Mouse (Mus musculus) limb, embryonic 13.5 days (tissue): ENCODE data around the gene Sap30bp. TPM values are rescaled to one million over a fixed set of nuclear protein-coding genes. Genes with fewer than 3 reads are reported as not detected.
A peak's percentile ranks its signal among the peaks of the same experiment; 100 is the strongest.

ENCODE experiments used
- ATAC-seq: fragments of 200-750 bp; cut with Nextera tagmentation; 2 replicates; pipeline ENCODE4 v1.8.0; 2017; ENCODE audit warnings: low read depth, moderate number of reproducible peaks, moderate TSS enrichment; ENCODE audit not compliant: low FRiP score
- H3K27ac ChIP-seq: fragments of 300-500 bp; sonication (generic); 2 replicates; pipeline ENCODE4 v1.5.1; 2015; ENCODE audit warnings: inconsistent platforms, mild to moderate bottlenecking, moderate library complexity
- H3K27me3 ChIP-seq: fragments of 300-500 bp; sonication (generic); 2 replicates; pipeline ENCODE4 v1.6.1; 2015; ENCODE audit warnings: mild to moderate bottlenecking, inconsistent platforms
- H3K36me3 ChIP-seq: fragments of 300-500 bp; sonication (generic); 2 replicates; pipeline ENCODE4 v1.6.1; 2015; ENCODE audit warnings: inconsistent platforms, mild to moderate bottlenecking, moderate library complexity
- H3K4me1 ChIP-seq: fragments of 300-500 bp; sonication (generic); 2 replicates; pipeline ENCODE4 v1.6.1; 2015; ENCODE audit warnings: inconsistent platforms
- H3K4me2 ChIP-seq: fragments of 300-500 bp; sonication (generic); replicated peaks from 2 replicates; pipeline ENCODE4 v1.6.1; 2015; ENCODE audit warnings: inconsistent platforms, mild to moderate bottlenecking, moderate library complexity
- H3K4me3 ChIP-seq: fragments of 300-500 bp; sonication (generic); 2 replicates; pipeline ENCODE4 v1.5.1; 2015; ENCODE audit warnings: moderate library complexity, mild to moderate bottlenecking, inconsistent platforms
- H3K9ac ChIP-seq: fragments of 300-500 bp; sonication (generic); 2 replicates; pipeline ENCODE4 v1.6.1; 2015; ENCODE audit warnings: mild to moderate bottlenecking, inconsistent platforms
- H3K9me3 ChIP-seq: fragments of 300-500 bp; sonication (generic); 2 replicates; pipeline ENCODE4 v1.6.1; 2016; ENCODE audit warnings: inconsistent platforms
- WGBS: fragments of 180-500 bp; shearing (Covaris S2); methylation state at CpG from one replicate; pipeline ENCODE4 v1.1.7; 2015; 5-methylcytosine and 5-hydroxymethylcytosine counted together
- polyA plus RNA-seq: library from polyadenylated mRNA; unstranded; fragments of >200 nt; fragmentation: Nextera tagmentation; extraction: Ambion mirVana; gene quantifications from 2 replicates; pipeline ENCODE4 v1.2.1, GENCODE M21; 2015

The Sap30bp gene
- polyA plus RNA-seq, 1 experiment from 2014 or later, result 44.2 TPM

GRCm38 (mm10) chr11:116008832-116009375 is 75.8 kb downstream of the Sap30bp start:
- H3K4me1 ChIP-seq, result peaks cover 44% of the 10 kb centered on the region
- H3K36me3 ChIP-seq, result peaks cover 50% of the 10 kb centered on the region
- H3K27ac ChIP-seq, result no peak overlapping the region
- 60% methylated on average over 13 of the region's 13 CpGs for WGBS
- no peak overlapping the region for H3K4me2 ChIP-seq
- no peaks in the 10 kb centered on the region for H3K27me3 ChIP-seq
- no peaks in the 10 kb centered on the region for H3K9me3 ChIP-seq
- H3K9ac ChIP-seq, result no peak overlapping the region
- no peak overlapping the region for H3K4me3 ChIP-seq
- no peak for ATAC-seq

GRCm38 (mm10) chr11:116009661-116010060 is 76.6 kb downstream of the Sap30bp start:
- WGBS, result 90% methylated on average over 11 of the region's 11 CpGs
- no peak overlapping the region for H3K9ac ChIP-seq
- no peak overlapping the region for H3K4me3 ChIP-seq
- ATAC-seq, result no peak
- peaks cover 40% of the 10 kb centered on the region for H3K4me1 ChIP-seq
- no peak overlapping the region for H3K27ac ChIP-seq
- H3K4me2 ChIP-seq, result no peak overlapping the region
- no peaks in the 10 kb centered on the region for H3K27me3 ChIP-seq
- H3K36me3 ChIP-seq, result peaks cover 50% of the 10 kb centered on the region
- no peaks in the 10 kb centered on the region for H3K9me3 ChIP-seq

GRCm38 (mm10) chr11:116010146-116010545 is 77.1 kb downstream of the Sap30bp start:
- 91% methylated on average over 8 of the region's 8 CpGs for WGBS
- no peak for ATAC-seq
- Histone ChIP-seq H3K27me3 (no peaks in the 10 kb centered on the region), H3K27ac (no peak overlapping the region), H3K4me3 (no peak overlapping the region), H3K36me3 (peaks cover 50% of the 10 kb centered on the region), H3K9me3 (no peaks in the 10 kb centered on the region), H3K4me1 (peaks cover 35% of the 10 kb centered on the region), H3K9ac (no peak overlapping the region), H3K4me2 (no peak overlapping the region)

- WGBS, result 88% methylated on average over 5 of the region's 5 CpGs
- no peak overlapping the region for H3K9ac ChIP-seq
- H3K4me3 ChIP-seq, result no peak overlapping the region
- no peaks in the 10 kb centered on the region for H3K27me3 ChIP-seq
- H3K4me2 ChIP-seq, result peak overlapping the region; percentile 70
- no peaks in the 10 kb centered on the region for H3K9me3 ChIP-seq
- no peak overlapping the region for H3K27ac ChIP-seq
- no peak for ATAC-seq
- H3K4me1 ChIP-seq, result peaks cover 27% of the 10 kb centered on the region
- peaks cover 50% of the 10 kb centered on the region for H3K36me3 ChIP-seq
Observed at GRCm38 (mm10) chr11:116010948-116011347, 77.9 kb downstream of the Sap30bp start.

GRCm38 (mm10) chr11:116011529-116012261 is 78.6 kb downstream of the Sap30bp start:
- H3K9me3 ChIP-seq, result no peaks in the 10 kb centered on the region
- peak overlapping the region; percentile 73 for H3K4me3 ChIP-seq
- WGBS, result 15% methylated on average over 14 of the region's 14 CpGs
- H3K9ac ChIP-seq, result peak overlapping the region; percentile 89
- peaks cover 43% of the 10 kb centered on the region for H3K36me3 ChIP-seq
- peak overlapping the region; percentile 96 for H3K27ac ChIP-seq
- H3K4me1 ChIP-seq, result peaks cover 26% of the 10 kb centered on the region
- peak overlapping the region; percentile 70 for H3K4me2 ChIP-seq
- no peaks in the 10 kb centered on the region for H3K27me3 ChIP-seq
- no peak for ATAC-seq

- Histone ChIP-seq H3K9me3 (no peaks in the 10 kb centered on the region), H3K36me3 (peaks cover 36% of the 10 kb centered on the region), H3K9ac (peak within 1 kb of the TSS; percentile 89), H3K4me1 (peaks cover 26% of the 10 kb centered on the region), H3K4me3 (peak within 1 kb of the TSS; percentile 73), H3K27me3 (no peaks in the 10 kb centered on the region), H3K27ac (peak within 1 kb of the TSS; percentile 96), H3K4me2 (peak within 1 kb of the TSS; percentile 70)
- peak; percentile 93 for ATAC-seq
- WGBS, result under 1% methylated on average over 54 of the region's 55 CpGs
Observed at GRCm38 (mm10) chr11:116012262-116012947, 79.3 kb downstream of the Sap30bp start, which contains the start of gene Galk1. Gene Galk1 (minus strand): TSS chr11:116012719.

GRCm38 (mm10) chr11:116014821-116015220 is 81.7 kb downstream of the Sap30bp start:
- Histone ChIP-seq H3K27me3 (no peaks in the 10 kb centered on the region), H3K9me3 (no peaks in the 10 kb centered on the region), H3K36me3 (peaks cover 12% of the 10 kb centered on the region), H3K9ac (no peak overlapping the region), H3K4me3 (no peak overlapping the region), H3K27ac (no peak overlapping the region), H3K4me2 (no peak overlapping the region), H3K4me1 (peaks cover 22% of the 10 kb centered on the region)
- WGBS, result 66% methylated on average over 8 of the region's 8 CpGs
- no peak for ATAC-seq

Other genes starting within 250 kb of the Sap30bp start
- 96.5 and 102 TPM in 2 replicates for gene Grb2, start 224.7 kb upstream of the Sap30bp start, polyA plus RNA-seq
- 22.7 and 31.9 TPM in 2 replicates for gene Tmem94, start 167.8 kb upstream of the Sap30bp start, polyA plus RNA-seq
- 15.5 and 19.4 TPM in 2 replicates for gene Caskin2, start 119.6 kb upstream of the Sap30bp start, polyA plus RNA-seq
- gene Tsen54, start 118.6 kb upstream of the Sap30bp start, polyA plus RNA-seq, result 32.9 and 33.8 TPM in 2 replicates
- gene Llgl2, start 109.2 kb upstream of the Sap30bp start, polyA plus RNA-seq, result 4.8 and 6.0 TPM in 2 replicates
- gene Myo15b, start 74.9 kb upstream of the Sap30bp start, polyA plus RNA-seq, result 0.15 and 0.24 TPM in 2 replicates
- 6.7 and 8.6 TPM in 2 replicates for gene Smim5, start 33.3 kb upstream of the Sap30bp start, polyA plus RNA-seq
- gene Smim6, start 21.3 kb upstream of the Sap30bp start, polyA plus RNA-seq, result 1.4 TPM in 2 replicates
- gene Recql5, start 195 bp downstream of the Sap30bp start, polyA plus RNA-seq, result 22.3 and 23.7 TPM in 2 replicates
- 5.2 and 6.3 TPM in 2 replicates for gene Itgb4, start 41.4 kb downstream of the Sap30bp start, polyA plus RNA-seq
- gene Galk1, start 79.4 kb downstream of the Sap30bp start, polyA plus RNA-seq, result 207 and 211 TPM in 2 replicates
- gene H3f3b, start 94.7 kb downstream of the Sap30bp start, polyA plus RNA-seq, result 2,219 and 2,483 TPM in 2 replicates
- gene Unk, start 97.0 kb downstream of the Sap30bp start, polyA plus RNA-seq, result 39.4 and 44.8 TPM in 2 replicates
- gene Unc13d, start 144.7 kb downstream of the Sap30bp start, polyA plus RNA-seq, result 2.1 and 2.4 TPM in 2 replicates
- 43.1 and 47.9 TPM in 2 replicates for gene Wbp2, start 153.7 kb downstream of the Sap30bp start, polyA plus RNA-seq
- gene Trim47, start 193.9 kb downstream of the Sap30bp start, polyA plus RNA-seq, result 15.7 and 15.9 TPM in 2 replicates
- 2.3 and 3.2 TPM in 2 replicates for gene Trim65, start 197.8 kb downstream of the Sap30bp start, polyA plus RNA-seq
- gene Mrpl38, start 205.6 kb downstream of the Sap30bp start, polyA plus RNA-seq, result 86.0 and 86.3 TPM in 2 replicates
- 48.6 and 48.9 TPM in 2 replicates for gene Fbf1, start 234.9 kb downstream of the Sap30bp start, polyA plus RNA-seq